Mouse (Mus musculus): ENCODE data around the gene Zdhhc17. TPM values are rescaled to one million over a fixed set of nuclear protein-coding genes. Genes with fewer than 3 reads are reported as not detected.

The Zdhhc17 gene
- polyA plus RNA-seq, 1 experiment from 2014 or later: 15.1 TPM

DNA sequence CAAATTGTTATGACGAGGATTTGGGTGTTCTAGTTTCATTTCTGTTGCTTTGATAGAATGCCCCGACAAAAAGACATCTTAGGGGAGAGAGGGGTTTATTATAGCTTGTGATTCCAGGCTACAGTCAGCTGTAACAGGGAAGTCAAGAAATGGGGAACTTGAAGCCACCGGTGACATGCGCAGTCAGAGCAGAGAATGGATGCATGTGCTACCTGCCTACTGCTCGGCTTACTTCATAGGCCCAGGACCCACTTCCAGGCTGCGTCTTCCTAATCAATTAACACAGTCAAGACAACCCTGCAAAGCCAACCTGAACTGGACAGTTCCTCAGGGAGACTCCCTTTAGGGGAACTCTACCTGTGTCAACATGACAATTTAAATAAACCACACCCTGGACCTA is 5.7 kb downstream of the Zdhhc17 start:
- WGBS: 82% methylated on average over 6 of the region's 6 CpGs

DNA sequence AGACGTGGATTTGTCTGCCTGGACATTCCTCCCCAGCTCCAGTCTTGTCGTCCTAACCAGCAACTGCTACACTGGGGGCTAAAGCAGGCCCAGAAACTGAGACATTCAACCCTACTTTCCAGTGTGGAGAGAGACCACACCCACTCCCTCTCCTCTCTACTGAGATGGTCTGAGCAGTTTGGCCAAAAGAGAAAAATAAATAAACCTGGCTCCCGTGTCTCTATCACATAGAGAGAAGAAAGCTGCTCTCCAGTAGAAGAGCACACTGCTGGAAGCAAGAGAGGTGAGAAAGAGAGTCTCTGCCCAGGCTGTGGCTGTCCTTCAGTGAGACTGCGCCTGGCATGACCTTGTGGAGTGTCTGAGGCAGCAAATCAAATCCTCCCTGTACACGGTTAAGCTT is 10.7 kb downstream of the Zdhhc17 start:
- H3K9ac ChIP-seq: no peak overlapping the region
- H3K27me3 ChIP-seq: no peaks in the 10 kb centered on the region
- no peak for ATAC-seq (replicated peaks; ENCODE audit: insufficient number of reproducible peaks, insufficient read depth, low FRiP score, low read depth)
- H3K4me1 ChIP-seq (replicated peaks): peaks cover 21% of the 10 kb centered on the region
- no peak overlapping the region; the same call in 1 of the 2 replicates for H3K27ac ChIP-seq
- no peak overlapping the region for H3K4me3 ChIP-seq
- 57% methylated on average over 5 of the region's 5 CpGs for WGBS
- H3K4me2 ChIP-seq: no peak overlapping the region
- H3K9me3 ChIP-seq (replicated peaks): no peaks in the 10 kb centered on the region
- no peaks in the 10 kb centered on the region for H3K36me3 ChIP-seq

More for the DNA sequence above, 5.7 kb downstream of the Zdhhc17 start:
- Histone ChIP-seq H3K4me1 (replicated peaks) (peaks cover 23% of the 10 kb centered on the region), H3K27ac (no peak overlapping the region), H3K4me3 (no peak overlapping the region), H3K9me3 (replicated peaks) (no peaks in the 10 kb centered on the region), H3K4me2 (no peak overlapping the region), H3K9ac (no peak overlapping the region), H3K36me3 (no peaks in the 10 kb centered on the region), H3K27me3 (no peaks in the 10 kb centered on the region)
- ATAC-seq (replicated peaks; ENCODE audit: insufficient number of reproducible peaks, insufficient read depth, low FRiP score, low read depth): no peak

DNA sequence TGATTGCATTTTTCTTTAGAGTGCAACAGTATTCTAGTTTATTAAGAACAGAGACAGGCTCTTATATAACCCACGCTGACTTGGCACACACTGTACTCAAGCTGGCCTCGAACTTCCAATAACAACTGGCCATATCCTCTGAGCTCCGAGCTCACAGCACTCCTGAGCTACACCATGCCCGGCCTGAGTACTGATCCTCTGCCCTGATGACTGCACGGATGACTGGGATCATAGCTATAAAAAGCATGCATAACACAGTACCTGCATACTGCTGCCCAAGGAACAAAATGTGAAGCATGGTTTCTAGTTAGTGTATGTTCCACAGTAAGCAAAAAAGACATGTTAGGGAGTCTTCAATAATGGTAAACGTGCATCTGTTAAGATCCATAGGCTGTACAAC is 12.8 kb downstream of the Zdhhc17 start:
- WGBS: 72% methylated on average over 6 of the region's 6 CpGs

DNA sequence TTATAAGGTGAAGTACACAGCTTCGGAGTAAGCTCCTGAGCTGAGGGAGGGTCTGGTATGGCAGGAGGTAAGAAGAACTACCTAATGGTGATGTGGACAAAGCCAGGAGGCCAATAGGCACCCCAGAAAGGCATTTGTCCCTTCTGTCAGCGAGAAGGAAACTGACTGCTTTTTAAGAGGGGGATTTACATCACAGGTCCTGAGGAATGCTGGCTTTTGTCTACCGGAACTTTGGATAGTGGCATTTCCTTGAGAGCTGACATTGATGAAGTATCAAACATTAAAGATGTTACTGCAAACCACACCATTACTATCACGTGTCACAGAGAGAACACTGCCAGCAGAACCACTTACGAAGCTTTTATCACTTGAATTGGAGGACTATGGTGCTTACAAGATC is 15.2 kb downstream of the Zdhhc17 start:
- Histone ChIP-seq H3K27me3 (no peaks in the 10 kb centered on the region), H3K4me2 (no peak overlapping the region), H3K4me3 (no peak overlapping the region), H3K4me1 (replicated peaks) (peaks cover 34% of the 10 kb centered on the region), H3K9me3 (replicated peaks) (no peaks in the 10 kb centered on the region), H3K9ac (no peak overlapping the region), H3K36me3 (no peaks in the 10 kb centered on the region), H3K27ac (no peak overlapping the region)
- no peak for ATAC-seq (replicated peaks; ENCODE audit: insufficient number of reproducible peaks, insufficient read depth, low FRiP score, low read depth)
- 58% methylated on average over 5 of the region's 5 CpGs for WGBS

More for the DNA sequence above, 12.8 kb downstream of the Zdhhc17 start:
- no peak for ATAC-seq (replicated peaks; ENCODE audit: insufficient number of reproducible peaks, insufficient read depth, low FRiP score, low read depth)
- Histone ChIP-seq H3K9me3 (replicated peaks) (no peaks in the 10 kb centered on the region), H3K4me2 (no peak overlapping the region), H3K36me3 (no peaks in the 10 kb centered on the region), H3K4me1 (replicated peaks) (peaks cover 24% of the 10 kb centered on the region), H3K27me3 (no peaks in the 10 kb centered on the region), H3K9ac (no peak overlapping the region), H3K4me3 (no peak overlapping the region), H3K27ac (no peak overlapping the region)

DNA sequence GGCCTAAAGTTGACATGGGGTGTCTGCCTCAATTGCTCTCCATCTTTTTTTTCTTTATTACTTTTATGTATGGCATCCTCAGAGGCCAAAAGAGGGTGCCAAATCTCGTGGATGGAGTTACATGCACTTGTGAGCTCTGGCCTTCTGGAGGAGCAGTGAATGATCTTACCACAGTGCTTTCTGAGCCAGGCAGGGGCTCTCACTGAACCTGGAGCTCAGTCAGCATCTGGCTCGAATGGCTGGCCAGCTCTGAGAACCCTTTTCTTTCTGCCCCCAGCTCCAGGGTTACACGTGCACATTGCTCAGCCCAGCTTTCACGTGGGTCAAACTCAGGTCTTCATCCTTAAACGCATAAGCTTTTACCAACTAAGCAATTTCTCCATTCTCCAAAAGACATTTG is 16.7 kb downstream of the Zdhhc17 start:
- H3K27me3 ChIP-seq: no peaks in the 10 kb centered on the region
- no peak overlapping the region for H3K4me3 ChIP-seq
- WGBS: 62% methylated on average over 5 of the region's 5 CpGs
- H3K4me1 ChIP-seq (replicated peaks): peaks cover 27% of the 10 kb centered on the region
- no peak for ATAC-seq (replicated peaks; ENCODE audit: insufficient number of reproducible peaks, insufficient read depth, low FRiP score, low read depth)
- H3K36me3 ChIP-seq: no peaks in the 10 kb centered on the region
- no peak overlapping the region for H3K4me2 ChIP-seq
- no peak overlapping the region for H3K9ac ChIP-seq
- no peak overlapping the region for H3K27ac ChIP-seq
- H3K9me3 ChIP-seq (replicated peaks): no peaks in the 10 kb centered on the region

DNA sequence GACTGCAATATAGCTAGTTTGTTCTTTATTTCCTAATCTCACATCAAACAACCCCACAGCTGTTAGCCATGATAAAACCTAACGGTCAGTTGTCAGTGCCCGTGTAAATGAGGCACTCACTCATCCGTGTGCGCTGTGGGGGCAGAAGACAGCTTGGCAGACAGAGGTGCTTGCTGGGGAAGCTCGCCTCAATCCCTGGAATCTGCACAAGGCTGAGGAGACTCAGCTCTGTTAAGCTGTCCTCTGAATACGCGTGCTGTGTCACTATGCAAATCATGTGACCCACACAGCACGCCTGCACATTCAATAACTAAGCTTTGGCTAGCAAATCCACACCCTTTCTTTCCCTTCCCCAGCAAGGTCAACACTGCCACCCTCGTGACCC is 17.9 kb downstream of the Zdhhc17 start:
- peak overlapping the region; percentile 6; the same call in 1 of the 2 replicates for H3K27ac ChIP-seq
- WGBS: 25% methylated on average over 9 of the region's 9 CpGs
- H3K4me3 ChIP-seq: no peak overlapping the region
- no peak overlapping the region for H3K4me2 ChIP-seq
- no peak for ATAC-seq (replicated peaks; ENCODE audit: insufficient number of reproducible peaks, insufficient read depth, low FRiP score, low read depth)
- H3K27me3 ChIP-seq: no peaks in the 10 kb centered on the region
- no peaks in the 10 kb centered on the region for H3K9me3 ChIP-seq (replicated peaks)
- H3K36me3 ChIP-seq: no peaks in the 10 kb centered on the region
- no peak overlapping the region for H3K9ac ChIP-seq
- H3K4me1 ChIP-seq (replicated peaks): peaks cover 25% of the 10 kb centered on the region

DNA sequence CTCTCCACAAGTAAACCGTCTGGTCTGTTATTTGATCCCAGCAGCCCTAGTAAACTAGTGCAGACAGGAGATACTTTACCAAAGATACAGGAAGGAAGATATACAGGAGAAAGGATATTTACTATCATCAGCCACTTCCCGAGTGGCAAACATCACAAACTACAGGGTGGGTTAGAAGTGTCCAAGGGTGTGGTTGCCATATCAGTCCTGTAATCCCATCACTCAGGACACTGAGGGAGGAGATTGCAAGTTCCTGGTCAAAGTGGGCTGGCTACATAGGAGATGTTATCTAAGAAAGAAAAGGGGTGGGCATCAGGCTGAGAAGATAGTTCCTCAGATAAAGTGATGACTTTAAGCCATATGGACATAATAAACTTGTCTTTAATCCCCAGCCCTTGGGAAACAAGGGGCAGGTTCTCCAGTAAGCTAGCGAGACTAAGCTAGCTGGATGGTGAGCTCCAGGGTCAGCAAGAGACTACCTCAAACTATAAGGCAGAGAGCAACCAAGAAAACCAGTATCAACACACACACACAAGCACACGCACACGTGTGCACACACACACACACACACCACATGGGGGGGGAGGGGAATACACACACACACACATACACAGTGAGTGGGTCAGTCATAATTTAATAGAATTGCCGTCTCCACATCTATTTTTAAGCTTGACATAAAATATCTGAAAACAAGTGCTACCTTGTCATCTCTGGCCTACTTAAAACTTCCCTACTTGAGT is 18.5 kb downstream of the Zdhhc17 start:
- H3K27me3 ChIP-seq: no peaks in the 10 kb centered on the region
- H3K27ac ChIP-seq: 0 out of 2 replicates have a peak overlapping the region, but pooled peaks have one; percentile 6
- H3K4me3 ChIP-seq: no peak overlapping the region
- H3K4me1 ChIP-seq (replicated peaks): peaks cover 30% of the 10 kb centered on the region
- no peak overlapping the region for H3K4me2 ChIP-seq
- no peak for ATAC-seq (replicated peaks; ENCODE audit: insufficient number of reproducible peaks, insufficient read depth, low FRiP score, low read depth)
- H3K9ac ChIP-seq: no peak overlapping the region
- H3K36me3 ChIP-seq: no peaks in the 10 kb centered on the region
- 63% methylated on average over 6 of the region's 6 CpGs for WGBS
- no peaks in the 10 kb centered on the region for H3K9me3 ChIP-seq (replicated peaks)

DNA sequence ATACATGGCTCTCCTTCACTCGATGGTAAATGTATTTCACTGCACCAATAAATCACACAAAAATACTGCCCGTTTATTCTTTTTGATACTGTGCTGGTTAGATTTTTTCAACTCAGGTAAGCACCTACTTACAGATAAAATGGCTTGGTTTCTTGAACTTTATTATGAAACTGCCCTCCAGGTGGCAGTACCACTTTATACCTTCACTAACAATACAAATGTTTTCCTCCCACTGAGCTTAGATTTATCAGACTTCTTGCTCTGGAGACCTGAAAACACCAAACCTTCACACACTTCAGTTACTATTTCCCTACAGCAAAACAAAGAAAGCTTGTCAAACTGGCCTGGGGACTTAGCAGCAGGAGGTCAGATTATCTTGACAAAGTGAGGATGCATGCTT is 20.2 kb downstream of the Zdhhc17 start:
- ATAC-seq (replicated peaks; ENCODE audit: insufficient number of reproducible peaks, insufficient read depth, low FRiP score, low read depth): no peak
- WGBS: 49% methylated on average over 2 of the region's 2 CpGs
- H3K27me3 ChIP-seq: no peaks in the 10 kb centered on the region
- no peak overlapping the region for H3K27ac ChIP-seq
- no peak overlapping the region for H3K4me2 ChIP-seq
- H3K9ac ChIP-seq: no peak overlapping the region
- H3K4me1 ChIP-seq (replicated peaks): peaks cover 28% of the 10 kb centered on the region
- no peaks in the 10 kb centered on the region for H3K9me3 ChIP-seq (replicated peaks)
- H3K36me3 ChIP-seq: no peaks in the 10 kb centered on the region
- H3K4me3 ChIP-seq: no peak overlapping the region

DNA sequence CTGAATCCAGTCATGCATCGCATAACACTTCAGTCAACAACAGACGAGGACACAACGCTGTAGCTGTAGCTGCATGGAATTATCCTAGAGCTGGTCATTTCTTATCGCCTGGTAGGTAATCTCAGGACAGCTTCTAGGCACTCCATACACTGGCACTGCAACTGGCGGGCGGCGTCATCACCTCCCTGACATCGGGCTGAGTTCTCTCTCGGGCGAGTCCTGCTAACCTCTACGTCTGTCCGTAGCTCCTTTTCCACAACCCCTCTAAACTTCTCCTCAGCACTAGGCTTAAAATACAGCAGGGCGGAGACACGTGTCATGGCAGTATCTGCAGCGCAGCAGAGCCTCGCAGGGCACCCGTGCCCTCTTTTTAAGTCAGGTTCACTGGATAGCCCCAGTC is 23.3 kb downstream of the Zdhhc17 start:
- ATAC-seq (replicated peaks; ENCODE audit: insufficient number of reproducible peaks, insufficient read depth, low FRiP score, low read depth): peak; percentile 58; the same call in 1 of the 2 replicates
- Histone ChIP-seq H3K27ac (peak overlapping the region; percentile 55), H3K4me1 (replicated peaks) (peaks cover 17% of the 10 kb centered on the region), H3K4me3 (peak overlapping the region; percentile 18; the same call in 1 of the 2 replicates), H3K36me3 (no peaks in the 10 kb centered on the region), H3K27me3 (no peaks in the 10 kb centered on the region), H3K9me3 (replicated peaks) (no peaks in the 10 kb centered on the region), H3K9ac (no peak overlapping the region), H3K4me2 (peak overlapping the region; percentile 47)
- WGBS: 49% methylated on average over 17 of the region's 17 CpGs

DNA sequence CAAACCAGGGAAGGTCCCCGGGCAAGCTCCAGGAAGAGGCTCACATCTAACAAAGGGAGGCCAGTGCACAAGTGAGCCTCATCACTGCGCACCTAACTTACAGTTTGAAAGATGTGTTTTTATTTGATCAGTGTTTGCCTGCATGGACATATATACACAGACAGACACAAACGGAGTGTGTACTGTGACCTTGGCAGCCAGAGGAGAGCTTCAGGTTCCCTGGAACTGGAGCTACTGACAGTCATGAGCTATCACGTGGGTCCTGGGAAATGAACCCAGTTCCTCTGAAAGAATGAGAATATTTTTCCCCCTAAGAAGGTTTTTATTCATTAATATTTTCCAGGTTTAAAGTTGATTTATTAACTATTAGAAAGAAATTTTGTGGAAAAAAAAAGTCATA is 27.2 kb downstream of the Zdhhc17 start:
- Histone ChIP-seq H3K4me1 (replicated peaks) (peaks cover 10% of the 10 kb centered on the region; the same call in 1 of the 2 replicates), H3K9ac (no peak overlapping the region), H3K36me3 (no peaks in the 10 kb centered on the region), H3K4me3 (no peak overlapping the region), H3K9me3 (replicated peaks) (no peaks in the 10 kb centered on the region), H3K27me3 (no peaks in the 10 kb centered on the region), H3K4me2 (no peak overlapping the region), H3K27ac (no peak overlapping the region)
- 79% methylated on average over 4 of the region's 4 CpGs for WGBS
- no peak for ATAC-seq (replicated peaks; ENCODE audit: insufficient number of reproducible peaks, insufficient read depth, low FRiP score, low read depth)

DNA sequence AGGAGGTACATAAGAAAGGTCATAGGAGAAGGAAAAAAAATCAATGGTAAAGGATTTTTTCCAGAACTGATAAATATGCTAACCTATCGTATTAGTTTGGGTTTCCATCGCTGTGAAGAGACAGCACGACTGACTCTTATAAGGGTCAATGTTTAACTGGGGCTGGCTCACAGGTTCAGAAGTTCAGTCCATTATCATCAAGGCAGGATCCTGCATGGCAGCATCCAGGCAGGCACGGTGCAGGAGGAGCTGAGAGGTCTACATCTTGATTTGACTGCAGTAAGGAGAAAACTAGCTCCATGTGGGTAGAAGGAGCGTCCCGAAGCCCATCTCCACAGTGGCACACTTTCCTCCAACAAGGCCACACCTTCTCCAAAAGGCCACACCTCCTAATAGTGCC is 29.5 kb downstream of the Zdhhc17 start:
- 90% methylated on average over 6 of the region's 6 CpGs for WGBS

DNA sequence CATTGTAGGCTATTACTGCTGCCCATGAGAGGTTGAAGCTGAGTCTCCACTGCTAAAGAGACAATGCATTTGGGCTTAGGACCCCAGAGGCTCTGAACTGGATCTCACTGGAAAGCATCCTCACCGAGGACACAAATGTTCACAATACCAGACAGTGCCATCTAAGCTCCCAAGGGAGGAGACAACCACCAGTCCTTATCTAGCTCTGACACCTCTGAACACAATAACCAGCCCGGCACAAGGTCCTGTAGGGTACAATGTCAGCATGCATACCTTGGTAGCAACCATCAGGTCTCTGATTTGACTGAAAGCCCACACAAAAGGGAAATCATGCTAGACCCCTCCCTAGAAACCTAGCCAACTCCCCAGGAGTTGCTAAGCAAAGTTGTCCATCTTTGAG is 30.5 kb downstream of the Zdhhc17 start:
- H3K36me3 ChIP-seq: no peaks in the 10 kb centered on the region
- no peak overlapping the region for H3K27ac ChIP-seq
- WGBS: 67% methylated on average over 2 of the region's 2 CpGs
- H3K9ac ChIP-seq: no peak overlapping the region
- H3K4me3 ChIP-seq: no peak overlapping the region
- H3K4me2 ChIP-seq: no peak overlapping the region
- H3K4me1 ChIP-seq (replicated peaks): no peaks in the 10 kb centered on the region
- no peaks in the 10 kb centered on the region for H3K9me3 ChIP-seq (replicated peaks)
- no peaks in the 10 kb centered on the region for H3K27me3 ChIP-seq
- ATAC-seq (replicated peaks; ENCODE audit: insufficient number of reproducible peaks, insufficient read depth, low FRiP score, low read depth): no peak

More for the DNA sequence above, 29.5 kb downstream of the Zdhhc17 start:
- no peaks in the 10 kb centered on the region for H3K9me3 ChIP-seq (replicated peaks)
- H3K4me2 ChIP-seq: no peak overlapping the region
- H3K4me3 ChIP-seq: no peak overlapping the region
- no peaks in the 10 kb centered on the region for H3K4me1 ChIP-seq (replicated peaks)
- H3K9ac ChIP-seq: no peak overlapping the region
- H3K36me3 ChIP-seq: no peaks in the 10 kb centered on the region
- ATAC-seq (replicated peaks; ENCODE audit: insufficient number of reproducible peaks, insufficient read depth, low FRiP score, low read depth): no peak
- H3K27me3 ChIP-seq: no peaks in the 10 kb centered on the region
- no peak overlapping the region for H3K27ac ChIP-seq
